Mouse (Mus musculus) megakaryocyte-erythroid progenitor cell, adult 5 weeks (primary cell): ENCODE measurements around the gene Vmn2r6. TPM values are rescaled to one million over a fixed set of nuclear protein-coding genes. Genes with fewer than 3 reads are reported as not detected.

Source experiments
- polyA plus RNA-seq: library from polyadenylated mRNA; stranded (reverse); fragments of >175 nt; gene quantifications from 2 replicates; pipeline ENCODE4 v1.2.3, GENCODE M21; 2012

Vmn2r6 gene
- polyA plus RNA-seq, result not detected in 2 replicates

DNA sequence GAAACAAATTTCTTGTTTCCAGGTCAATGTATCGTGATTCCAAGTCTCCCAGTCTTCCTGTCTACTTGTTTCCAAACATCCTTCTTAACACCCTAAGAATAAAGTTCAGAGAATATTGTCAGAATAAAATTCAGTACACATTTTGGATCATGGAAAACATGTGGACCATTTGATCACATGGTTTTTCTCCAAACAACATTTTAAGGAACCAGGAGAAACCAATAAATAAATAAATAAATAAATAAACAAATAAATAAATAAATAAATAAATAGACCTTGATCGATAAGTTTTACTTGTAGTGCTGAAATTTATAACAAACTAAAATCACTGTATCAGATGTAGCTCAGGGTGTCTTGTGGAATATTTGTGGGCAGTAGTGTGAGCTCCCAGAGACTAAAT, at the start of gene Vmn2r6:
Vmn2r6 (minus strand) TSS at position 101 of the 400 bp plus-strand sequence.

DNA sequence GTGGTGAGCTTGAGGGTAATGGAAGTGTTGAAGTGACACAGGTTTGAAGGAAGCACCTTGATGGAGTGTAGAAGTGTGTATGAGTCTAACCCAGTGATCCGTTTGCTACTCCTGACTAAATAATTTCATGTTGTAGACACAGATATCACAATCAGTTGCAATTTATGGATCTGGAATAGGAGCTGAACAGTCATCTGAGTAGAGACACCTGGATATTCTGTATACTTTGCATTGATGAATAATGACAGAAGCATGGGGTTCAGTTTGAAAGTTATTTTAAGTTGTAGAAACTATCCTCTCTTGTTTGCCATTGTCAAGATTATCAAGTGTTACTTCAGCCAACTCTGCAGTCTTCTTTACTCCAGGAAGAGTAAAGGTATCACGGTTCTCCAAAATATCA, 55.9 kb downstream of the Vmn2r6 start, which contains the start of gene Vmn2r5:
Vmn2r5 (minus strand) TSS at position 101 of the 400 bp plus-strand sequence.

Other genes with a start within 250 kb of the Vmn2r6 start
- not detected in 2 replicates for gene Vmn2r4, start 150.5 kb downstream of the Vmn2r6 start, polyA plus RNA-seq
- 0.01 TPM in 1 of 2 replicates, not detected in the other for gene Vmn2r5, start 56.0 kb downstream of the Vmn2r6 start, polyA plus RNA-seq